Mouse (Mus musculus): Measurements from ENCODE around the gene Mast4.

Mast4 gene

DNA sequence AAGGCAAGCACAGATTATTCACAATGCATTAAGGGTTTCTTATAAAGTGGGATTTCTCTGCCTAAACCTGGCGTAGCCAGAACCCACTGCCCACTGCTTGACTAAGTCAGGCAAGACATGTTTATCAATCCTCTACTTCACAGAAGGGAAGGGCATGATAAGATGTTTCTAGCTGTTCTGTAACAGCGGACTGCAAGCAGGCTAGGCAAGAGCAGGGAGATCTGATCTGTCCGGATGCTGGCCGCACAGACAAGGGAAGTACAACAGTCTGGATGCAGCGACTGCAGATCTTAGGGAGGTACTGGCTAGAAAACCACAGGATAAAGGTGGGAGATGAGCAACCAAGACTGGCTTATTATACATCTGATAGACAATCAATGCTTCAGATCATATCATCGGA, 519.1 kb downstream of the Mast4 start:
- no peak for DNase-seq (ENCODE audit: low read depth, low spot score)

DNA sequence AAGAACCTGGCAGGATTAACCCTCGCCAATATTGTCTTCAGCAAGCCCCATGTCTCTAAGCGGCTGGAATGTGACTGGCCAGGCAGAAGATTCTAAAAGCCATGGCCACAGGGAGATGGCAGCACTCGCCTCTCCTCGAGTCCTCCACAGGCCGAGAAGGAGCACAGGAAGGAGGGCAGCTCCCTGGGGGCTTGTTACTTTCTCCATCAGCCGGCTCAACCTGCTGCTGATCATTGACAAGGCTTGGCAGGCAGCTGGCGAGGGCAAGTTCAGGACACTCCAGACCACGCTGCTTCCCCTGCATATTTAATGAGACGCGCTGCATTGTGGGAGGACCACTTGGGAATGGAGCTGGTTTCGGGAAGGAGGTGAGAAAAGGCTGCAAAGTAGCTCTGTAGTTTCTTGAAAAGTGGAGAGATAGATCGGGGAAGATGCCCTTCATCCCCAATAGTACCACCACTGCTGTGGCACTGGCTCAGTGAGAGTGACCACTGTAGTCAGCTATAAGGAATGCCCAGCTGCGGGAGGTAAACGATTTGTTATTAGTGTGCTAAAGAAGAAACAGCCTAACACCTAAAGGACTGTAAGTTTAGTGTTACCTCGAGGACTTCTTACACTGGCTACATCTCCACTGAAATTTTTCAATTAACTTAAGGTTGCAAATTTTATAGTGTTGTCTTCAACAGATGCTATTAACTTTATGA, 523.0 kb downstream of the Mast4 start:
- DNase-seq (ENCODE audit: low read depth, low spot score) = peak; percentile 63

DNA sequence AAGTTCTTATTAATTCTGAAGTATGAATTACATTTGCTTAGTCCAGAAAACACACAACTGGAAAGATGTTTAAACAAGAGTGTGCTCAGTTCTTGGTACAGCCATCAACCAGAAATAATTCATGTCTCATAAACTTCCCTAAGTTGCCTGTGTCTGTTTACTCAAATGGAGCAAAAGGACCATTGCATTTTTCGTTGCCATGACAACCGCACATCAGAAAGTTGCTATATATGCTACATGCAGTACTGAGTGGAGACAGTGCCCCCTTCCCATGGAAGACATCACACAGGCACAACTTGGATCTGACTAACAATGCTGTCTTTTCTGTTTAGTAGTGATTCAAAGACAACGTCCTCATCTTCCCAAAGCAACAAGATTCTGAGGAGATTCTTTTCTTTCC, 527.6 kb downstream of the Mast4 start:
- DNase-seq (ENCODE audit: low read depth, low spot score) = peak; percentile 34

DNA sequence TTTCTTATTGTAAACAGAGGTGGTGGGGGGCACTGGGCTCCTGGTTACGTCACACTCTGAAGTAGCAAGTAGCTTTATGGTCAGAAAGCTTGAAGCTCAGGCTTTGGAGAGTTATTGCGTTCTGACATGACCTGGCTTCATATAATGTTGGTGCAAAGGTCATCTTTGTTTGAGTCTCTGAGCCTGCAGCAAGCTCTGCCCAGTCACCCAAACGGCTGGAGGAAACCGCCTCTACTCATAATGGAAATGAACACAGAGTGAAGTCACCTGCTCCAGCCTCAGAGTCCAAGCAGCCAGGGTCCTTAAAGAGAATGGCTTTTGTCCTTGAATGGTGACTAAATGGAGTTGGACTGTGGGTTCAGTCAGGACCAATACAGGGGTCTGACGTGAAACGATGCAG, 529.1 kb downstream of the Mast4 start:
- DNase-seq (ENCODE audit: low read depth, low spot score) = no peak

DNA sequence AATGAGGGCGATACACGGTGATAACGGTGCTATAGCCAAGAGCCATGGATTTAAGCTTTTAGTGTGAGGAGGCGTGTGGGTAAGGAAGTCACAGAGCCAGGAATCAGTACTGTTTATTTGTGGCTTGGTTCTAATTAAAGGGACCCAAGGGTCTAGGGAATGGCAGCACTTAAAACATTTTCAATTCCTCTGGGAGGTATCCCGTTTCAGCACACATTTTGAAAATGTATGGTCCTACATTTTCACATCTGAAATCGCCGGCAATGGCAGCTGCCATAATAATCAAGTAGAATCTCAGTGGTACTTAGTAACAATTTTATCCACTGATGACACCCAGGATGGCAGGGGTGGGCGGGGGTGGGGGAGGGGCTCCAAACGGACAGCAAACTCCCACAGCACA, 531.1 kb downstream of the Mast4 start:
- no peak for DNase-seq (ENCODE audit: low read depth, low spot score)

DNA sequence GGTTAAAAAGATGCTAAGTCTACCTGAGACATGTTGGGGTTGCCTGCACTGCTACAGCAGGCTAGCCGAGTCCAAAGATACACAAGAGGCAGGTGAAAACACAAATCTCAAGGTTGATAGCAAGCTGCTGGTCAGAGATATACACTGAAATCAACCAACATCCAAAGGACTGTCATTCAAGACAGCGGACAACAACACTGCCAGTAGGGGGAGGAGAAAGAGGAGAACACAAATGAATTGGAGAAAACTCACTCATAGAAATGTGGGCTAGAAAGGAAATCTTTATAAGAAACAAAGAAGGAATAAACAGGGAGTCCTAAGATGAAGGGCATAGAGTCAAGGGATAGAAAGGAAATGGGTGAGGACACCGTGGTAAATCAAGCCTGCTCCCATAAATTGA, 542.1 kb downstream of the Mast4 start:
- DNase-seq (ENCODE audit: low read depth, low spot score) = no peak

DNA sequence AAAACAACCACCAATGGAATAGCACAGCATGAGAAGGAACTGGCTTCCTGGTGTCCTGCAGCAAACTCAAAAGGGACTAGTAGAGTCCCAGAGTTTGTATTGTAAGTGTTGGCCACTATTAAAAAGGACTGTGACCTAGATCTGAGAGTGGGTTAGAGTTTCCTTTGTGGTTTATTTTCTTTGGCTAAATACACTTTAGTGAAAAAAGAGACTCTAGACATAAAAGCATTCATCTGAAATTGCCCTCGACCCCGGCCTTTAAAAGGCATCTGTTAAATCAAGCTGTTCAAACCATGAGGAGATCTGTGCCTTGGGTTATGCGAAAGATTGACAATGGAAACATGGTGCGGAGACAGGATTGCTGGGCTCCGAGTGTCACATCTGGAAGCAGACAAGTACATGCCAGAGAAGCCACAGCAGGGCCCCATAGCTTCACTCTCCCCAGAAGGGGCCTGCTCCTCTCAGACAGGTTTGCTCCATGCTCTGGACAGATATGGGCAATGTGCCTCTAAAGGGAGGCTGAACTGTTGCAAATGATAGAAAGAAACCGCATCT, 543.6 kb downstream of the Mast4 start:
- peak; percentile 15 for DNase-seq (ENCODE audit: low read depth, low spot score)

DNA sequence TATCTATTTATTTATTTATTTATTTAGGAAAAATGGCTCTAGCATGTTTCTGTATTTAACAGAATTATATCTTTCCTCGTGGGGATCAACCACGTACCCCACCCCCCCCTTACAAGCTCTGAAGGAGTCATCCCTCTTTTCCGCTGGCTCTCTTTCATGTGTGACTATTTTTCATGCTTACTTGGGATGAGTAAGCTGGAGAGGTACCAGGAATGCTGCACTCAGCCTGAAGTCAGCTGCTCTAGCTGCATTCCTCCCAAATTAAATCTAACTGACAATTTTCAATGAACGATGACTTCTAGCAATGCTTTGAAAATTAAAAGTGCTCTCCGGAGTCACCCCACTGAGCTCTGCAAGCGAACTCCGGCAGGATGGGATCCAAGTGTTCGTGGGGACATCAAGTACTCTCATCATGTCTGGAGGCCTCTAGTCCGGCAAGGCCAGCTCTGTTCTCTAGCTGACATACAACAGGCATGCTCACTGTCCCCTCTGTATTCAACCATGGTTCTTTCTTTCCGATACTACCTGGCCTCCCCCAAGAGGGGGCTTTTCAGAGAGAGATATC, 547.5 kb downstream of the Mast4 start:
- peak; percentile 76 for DNase-seq (ENCODE audit: low read depth, low spot score)

DNA sequence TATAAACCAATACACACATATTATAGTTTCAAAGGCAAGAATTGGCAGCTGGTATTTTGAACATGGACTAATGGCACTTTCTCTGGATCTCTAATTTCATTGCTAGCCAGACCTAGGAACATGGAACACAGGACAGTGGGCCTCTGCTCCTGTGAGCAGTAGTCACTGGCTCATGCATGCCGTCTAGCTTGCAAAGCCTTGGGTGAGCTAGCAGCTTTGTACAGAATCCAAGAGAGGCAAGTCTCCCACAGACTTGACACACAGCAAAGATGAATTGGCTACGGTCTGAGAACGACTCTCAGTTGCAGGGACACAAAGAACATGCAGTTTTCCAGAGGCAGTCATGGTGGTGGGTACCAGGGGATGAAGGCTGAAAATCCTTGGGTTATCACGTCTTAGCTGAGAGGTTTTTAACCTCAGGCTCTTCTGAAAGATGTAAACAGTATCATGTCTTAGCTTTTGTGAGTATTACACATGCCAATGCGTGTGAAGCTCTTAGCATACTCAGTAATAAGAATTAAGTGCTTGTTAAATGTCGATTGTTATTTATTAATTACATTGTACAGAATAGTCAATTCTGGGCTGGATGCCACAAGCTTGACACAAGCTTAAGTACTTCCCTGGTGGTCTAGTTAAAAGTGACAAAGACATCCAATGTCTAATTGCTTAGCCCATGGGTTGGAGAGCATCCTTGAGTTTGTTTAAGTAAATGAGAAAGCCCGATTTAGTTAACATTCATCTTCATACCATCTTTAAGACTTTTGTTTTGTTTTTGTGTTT, 550.6 kb downstream of the Mast4 start:
- DNase-seq (ENCODE audit: low read depth, low spot score) = peak; percentile 23

DNA sequence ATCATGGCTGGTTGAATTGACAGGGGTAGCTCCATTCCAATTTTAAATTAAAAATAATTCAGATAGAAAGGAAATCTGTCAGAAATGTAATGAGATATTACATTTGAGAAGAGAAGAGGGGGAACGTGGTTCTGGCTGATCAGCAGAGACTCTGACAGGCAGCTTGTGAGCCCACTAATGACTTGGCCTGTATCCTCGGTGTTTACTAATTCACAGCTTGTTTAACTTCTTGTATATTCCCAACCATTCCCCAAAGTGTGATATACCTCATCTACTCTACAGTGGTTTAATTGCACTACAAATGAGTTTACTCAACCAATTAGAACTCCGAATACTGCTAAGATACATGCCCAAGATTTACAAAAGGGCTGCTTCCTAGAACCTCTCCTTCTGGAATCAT, 555.0 kb downstream of the Mast4 start:
- no peak for DNase-seq (ENCODE audit: low read depth, low spot score)

DNA sequence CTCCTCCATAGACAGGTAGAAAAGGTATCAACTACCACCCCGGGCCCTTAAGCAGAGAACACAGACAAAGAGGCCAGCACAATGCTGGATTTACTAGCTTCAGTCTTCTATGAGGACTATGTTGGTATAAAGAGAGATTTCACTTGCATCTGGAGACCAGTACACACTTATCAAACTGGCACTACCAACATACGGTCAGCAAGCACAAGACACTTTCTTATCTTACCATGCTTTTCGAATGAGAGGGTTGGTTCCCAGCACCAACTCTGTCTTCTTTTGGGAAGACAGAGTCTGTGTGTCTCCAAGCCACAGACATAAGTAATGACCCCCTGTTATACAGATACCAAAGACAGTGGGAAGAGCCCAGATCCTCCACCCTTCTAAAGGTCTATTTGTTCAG, 555.4 kb downstream of the Mast4 start:
- DNase-seq (ENCODE audit: low read depth, low spot score) = no peak

DNA sequence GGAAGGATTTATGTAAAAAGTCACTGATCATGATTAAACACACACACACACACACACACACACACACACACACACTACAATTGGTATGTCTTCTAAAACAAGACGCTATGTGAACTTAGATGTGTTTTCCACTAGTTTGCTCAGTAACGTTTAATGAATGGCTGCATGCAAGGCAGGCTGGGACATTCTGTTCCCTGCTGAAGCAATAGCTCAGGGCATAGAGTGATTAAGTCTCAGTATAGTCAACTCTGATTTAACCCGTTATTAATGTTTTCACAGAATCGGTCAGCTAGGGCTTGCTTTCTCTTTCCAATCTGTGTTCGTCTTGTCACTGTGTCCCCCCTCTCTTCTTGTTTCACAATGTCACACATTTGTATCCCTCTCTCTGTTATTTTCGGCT, 558.8 kb downstream of the Mast4 start:
- no peak for DNase-seq (ENCODE audit: low read depth, low spot score)

DNA sequence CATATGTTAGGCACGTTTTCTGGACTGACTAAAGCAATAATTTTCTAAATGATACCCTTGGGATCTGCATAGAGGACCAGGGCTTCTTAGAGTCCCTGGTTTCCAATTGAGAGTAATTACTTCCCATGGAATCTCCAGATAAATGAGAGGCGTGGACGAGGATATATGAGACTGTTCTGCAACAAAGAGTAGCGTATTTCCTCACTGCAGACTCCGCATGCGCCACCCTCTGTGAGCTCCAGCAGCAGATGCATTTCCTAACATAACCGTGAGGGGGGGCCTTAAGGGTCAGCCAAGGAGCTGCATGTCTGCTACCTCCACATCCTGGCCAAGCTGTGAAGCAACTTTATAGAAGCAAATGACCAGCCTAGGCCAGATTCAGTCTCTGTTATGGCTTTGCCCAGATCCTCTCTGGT, 559.5 kb downstream of the Mast4 start:
- peak; percentile 26 for DNase-seq (ENCODE audit: low read depth, low spot score)

DNA sequence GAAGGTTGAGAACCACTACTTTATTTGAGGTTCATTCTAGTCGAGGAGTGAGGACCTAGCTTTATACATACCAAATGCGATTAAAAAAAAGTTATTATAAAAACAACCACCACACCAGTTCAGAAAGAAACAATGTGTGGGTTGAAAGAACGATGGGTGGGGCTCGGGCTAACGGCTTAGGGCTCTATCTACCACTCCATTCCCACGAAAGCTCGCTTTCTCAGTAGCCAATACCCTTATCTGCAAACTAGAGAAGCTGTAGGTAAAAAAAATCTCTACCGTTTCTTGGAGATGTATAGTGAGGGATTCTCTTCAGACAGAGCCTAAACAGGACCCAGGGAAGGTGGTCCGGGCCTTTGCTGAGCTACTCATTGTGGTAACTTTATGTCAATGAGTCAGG, 561.1 kb downstream of the Mast4 start:
- no peak for DNase-seq (ENCODE audit: low read depth, low spot score)

DNA sequence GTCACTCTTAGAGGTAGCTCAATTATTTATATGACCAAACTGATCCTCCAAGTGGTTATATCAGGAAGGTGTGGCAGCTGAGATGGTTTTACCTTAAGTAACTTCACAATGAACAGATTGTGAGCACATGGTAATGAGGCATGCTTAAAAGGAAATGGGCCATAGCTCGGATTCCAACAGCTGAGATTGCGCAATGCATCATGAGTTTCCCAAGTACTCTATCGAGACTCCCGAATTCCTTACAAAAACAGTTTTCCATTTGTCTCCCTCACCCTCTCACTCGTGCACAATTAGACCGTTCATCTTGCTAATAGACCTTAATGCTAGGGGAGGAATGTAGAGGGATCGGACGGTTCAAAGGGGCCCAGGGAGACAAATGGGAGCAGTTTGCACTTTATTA, 564.1 kb downstream of the Mast4 start:
- DNase-seq (ENCODE audit: low read depth, low spot score) = peak; percentile 47

DNA sequence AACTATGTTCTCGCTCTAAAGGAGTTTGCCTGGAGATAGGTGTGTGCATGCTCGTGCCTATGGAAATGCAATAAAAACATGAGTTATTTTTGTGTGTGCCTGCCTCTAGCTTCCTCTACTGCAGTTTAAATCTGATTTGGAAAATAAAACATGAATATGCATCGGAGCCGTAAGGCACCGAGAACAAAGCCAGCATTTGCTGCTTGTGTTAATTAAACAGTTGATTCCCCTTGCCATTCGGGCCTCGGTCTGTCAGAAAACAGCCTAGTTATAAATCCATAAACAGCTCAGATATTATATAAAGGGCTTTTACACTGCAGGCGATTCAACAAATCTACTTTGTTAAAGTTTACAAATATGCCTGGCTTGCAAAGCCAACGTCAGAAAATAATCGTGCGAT, 565.8 kb downstream of the Mast4 start:
- peak; percentile 27 for DNase-seq (ENCODE audit: low read depth, low spot score)

DNA sequence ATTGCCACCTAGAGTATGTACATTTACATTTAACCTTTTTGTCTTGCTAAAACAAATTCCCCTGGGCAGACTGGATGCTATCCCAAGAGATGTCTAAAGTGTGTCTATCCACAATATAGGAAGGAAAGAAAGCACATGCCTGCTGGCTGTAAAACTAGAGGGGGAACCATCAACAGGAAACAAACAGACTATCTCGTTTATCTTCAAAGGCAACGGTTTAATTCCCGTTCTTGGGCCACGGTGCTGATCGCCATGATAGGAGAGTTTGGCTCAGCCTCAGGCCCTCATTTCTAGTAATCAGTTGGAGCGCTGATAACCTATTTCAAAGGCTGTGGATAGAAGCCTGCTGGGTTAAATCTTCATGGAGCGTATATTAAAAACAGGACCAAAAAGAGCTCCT, 567.2 kb downstream of the Mast4 start:
- no peak for DNase-seq (ENCODE audit: low read depth, low spot score)

DNA sequence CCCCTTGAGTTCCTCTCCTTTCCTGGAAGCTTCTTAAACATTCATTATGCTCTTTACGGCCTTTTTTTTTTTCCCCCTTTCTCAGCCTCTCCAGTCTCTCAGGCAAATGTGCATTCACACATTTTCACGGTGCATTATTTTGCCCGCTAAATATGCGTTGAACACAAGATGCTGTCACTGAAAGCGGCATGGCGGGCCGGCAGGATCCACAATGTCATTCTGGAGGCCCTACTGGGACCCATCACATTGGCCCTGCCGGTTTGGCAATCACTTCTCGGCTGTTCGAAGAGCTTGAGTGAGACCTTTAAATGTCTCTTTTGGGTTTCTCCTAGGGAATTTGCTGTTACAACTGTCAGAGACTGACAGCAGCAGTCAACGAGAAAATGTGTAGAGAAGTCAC, 569.1 kb downstream of the Mast4 start:
- no peak for DNase-seq (ENCODE audit: low read depth, low spot score)

DNA sequence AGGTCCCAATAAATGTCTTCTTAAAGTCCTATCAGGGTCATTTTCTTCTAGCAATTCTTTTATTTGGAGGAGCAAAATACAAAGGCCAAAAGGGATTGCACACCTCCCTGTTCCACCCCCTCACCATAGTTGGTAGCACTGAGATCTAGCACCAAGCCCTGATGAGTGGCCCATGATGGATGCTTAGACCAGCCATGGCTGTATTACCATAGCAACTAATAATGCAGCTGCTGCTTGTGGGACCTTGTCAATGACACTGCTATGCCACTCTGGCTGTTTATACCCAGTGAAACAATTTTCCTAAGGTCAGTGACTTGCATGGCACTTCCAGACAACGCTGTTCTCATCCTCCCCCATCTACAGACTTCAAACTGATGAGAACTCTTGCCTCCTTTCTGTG, 570.1 kb downstream of the Mast4 start:
- DNase-seq (ENCODE audit: low read depth, low spot score) = no peak

DNA sequence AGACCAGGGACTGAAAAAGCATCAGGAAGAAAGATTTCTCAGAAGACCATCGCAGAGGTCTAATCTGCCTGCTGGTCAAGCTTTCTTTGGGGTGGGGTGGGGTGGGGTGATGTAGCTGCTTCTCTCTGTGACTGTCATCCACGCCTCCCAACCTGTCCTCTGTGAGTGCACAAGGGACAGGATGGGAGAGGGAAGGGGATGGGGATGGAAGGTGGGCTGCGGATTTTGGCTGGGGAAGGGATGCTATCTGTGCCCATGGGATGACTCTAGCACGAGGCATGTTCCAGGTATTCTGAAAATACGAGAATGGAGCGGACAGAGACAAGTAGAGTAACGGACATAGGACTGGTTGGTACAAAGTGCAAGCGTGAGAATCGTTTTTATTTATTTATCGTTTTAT, 572.1 kb downstream of the Mast4 start:
- no peak for DNase-seq (ENCODE audit: low read depth, low spot score)

DNA sequence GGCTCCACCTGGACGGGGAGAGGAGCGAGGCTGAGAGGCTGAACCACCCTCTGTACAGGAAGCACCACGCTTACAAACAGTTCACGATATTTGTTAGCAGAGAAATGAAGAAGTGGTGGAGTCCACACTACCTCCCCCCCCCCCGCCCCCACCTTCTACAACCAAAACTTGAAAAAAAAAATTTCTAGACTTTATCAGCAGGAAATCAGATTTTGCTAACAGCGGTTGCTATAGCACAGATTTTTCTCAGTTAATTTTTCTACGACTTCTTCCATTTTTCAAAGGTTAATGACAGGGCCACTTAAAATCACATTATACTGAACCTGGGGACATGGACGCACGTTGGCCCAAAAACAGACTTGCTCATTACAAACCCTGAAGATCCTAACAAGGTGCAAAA, 572.9 kb downstream of the Mast4 start:
- no peak for DNase-seq (ENCODE audit: low read depth, low spot score)

DNA sequence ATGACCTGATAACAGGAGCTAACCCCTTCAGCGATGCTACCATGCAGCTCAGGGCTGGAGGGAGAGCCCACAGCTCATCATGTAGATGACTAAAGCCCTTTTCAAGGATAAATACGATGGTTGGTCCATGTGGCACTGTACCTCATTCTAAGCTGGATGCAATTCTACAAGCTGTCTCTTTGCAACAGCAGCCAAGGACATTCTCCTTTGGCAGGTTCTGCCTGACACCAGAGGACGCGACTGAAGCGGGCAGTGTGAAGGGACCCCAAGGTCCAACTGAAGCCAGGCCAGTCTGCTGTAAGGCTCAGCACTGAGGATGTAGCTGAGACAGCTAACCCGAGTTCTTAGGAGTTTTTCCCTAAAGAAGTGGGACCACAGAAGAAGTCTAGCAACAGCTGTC, 576.3 kb downstream of the Mast4 start:
- DNase-seq (ENCODE audit: low read depth, low spot score) = no peak

DNA sequence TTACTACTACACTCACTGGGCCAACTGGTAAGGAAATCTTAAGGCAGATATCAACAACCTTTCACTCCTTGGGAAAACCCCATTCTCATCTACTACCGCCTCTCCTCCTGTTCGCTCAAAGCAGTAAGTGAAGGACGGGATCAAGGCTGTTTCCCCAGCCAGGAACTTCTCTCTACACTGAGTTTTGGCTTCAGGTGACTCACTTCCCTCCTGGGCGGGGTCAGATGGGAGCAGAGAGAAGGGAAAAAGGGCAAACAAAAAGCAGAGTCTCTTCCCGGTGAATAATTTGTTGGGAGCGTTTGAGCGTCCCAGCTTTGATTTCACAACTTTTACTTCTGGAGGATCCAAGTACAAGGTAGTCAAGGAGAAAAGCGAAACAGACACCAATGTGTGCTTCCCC, 578.2 kb downstream of the Mast4 start:
- no peak for DNase-seq (ENCODE audit: low read depth, low spot score)
